Mouse (Mus musculus) midbrain, embryonic 13.5 days (tissue): ENCODE data around the gene Slc35a3. TPM values are rescaled to one million over a fixed set of nuclear protein-coding genes. Genes with fewer than 3 reads are reported as not detected.
"Not testable (repeated sequence)": the region's sequence is repeated elsewhere in the genome, so short reads cannot be mapped to it uniquely, and the experiment has no call there.

Experiments
- ATAC-seq: fragments of 200-750 bp; cut with Nextera tagmentation; 2 replicates; pipeline ENCODE4 v1.8.0; 2017; ENCODE audit warnings: mild to moderate bottlenecking, moderate TSS enrichment, moderate library complexity
- H3K27ac ChIP-seq: fragments of 300-500 bp; sonication (generic); 2 replicates; pipeline ENCODE4 v1.5.1; 2015; ENCODE audit warnings: inconsistent platforms, mild to moderate bottlenecking, moderate library complexity
- H3K27me3 ChIP-seq: fragments of 300-500 bp; sonication (generic); 2 replicates; pipeline ENCODE4 v1.6.1; 2015; ENCODE audit warnings: mild to moderate bottlenecking, inconsistent platforms
- H3K36me3 ChIP-seq: fragments of 300-500 bp; sonication (generic); 2 replicates; pipeline ENCODE4 v1.6.1; 2015; ENCODE audit warnings: mild to moderate bottlenecking, inconsistent platforms
- H3K4me1 ChIP-seq: fragments of 300-500 bp; sonication (generic); replicated peaks from 2 replicates; pipeline ENCODE4 v1.6.1; 2015; ENCODE audit warnings: inconsistent platforms
- H3K4me2 ChIP-seq: fragments of 300-500 bp; sonication (generic); replicated peaks from 2 replicates; pipeline ENCODE4 v1.6.1; 2015; ENCODE audit warnings: moderate library complexity, mild to moderate bottlenecking, inconsistent platforms
- H3K4me3 ChIP-seq: fragments of 300-500 bp; sonication (generic); replicated peaks from 2 replicates; pipeline ENCODE4 v1.5.1; 2015; ENCODE audit warnings: mild to moderate bottlenecking, inconsistent platforms
- H3K9ac ChIP-seq: fragments of 300-500 bp; sonication (generic); replicated peaks from 2 replicates; pipeline ENCODE4 v1.6.1; 2015; ENCODE audit warnings: mild to moderate bottlenecking, inconsistent platforms
- H3K9me3 ChIP-seq: fragments of 300-500 bp; sonication (generic); 2 replicates; pipeline ENCODE4 v1.6.1; 2016; ENCODE audit warnings: mild to moderate bottlenecking, inconsistent platforms
- WGBS: fragments of 180-500 bp; shearing (Covaris S2); methylation state at CpG from one replicate; pipeline ENCODE4 v1.1.7; 2015; 5-methylcytosine and 5-hydroxymethylcytosine counted together
- polyA plus RNA-seq: library from polyadenylated mRNA; unstranded; fragments of >200 nt; fragmentation: Nextera tagmentation; extraction: Ambion mirVana; gene quantifications from 2 replicates; pipeline ENCODE4 v1.2.1, GENCODE M21; 2015

The Slc35a3 gene
- 6.3 and 7.2 TPM in 2 replicates for polyA plus RNA-seq

GRCm38 (mm10) chr3:116712436-116712881 is at the start of gene Slc35a3:
Slc35a3 (minus strand) TSS chr3:116712831.
- H3K27ac ChIP-seq: no peak within 1 kb of the TSS; the same call in 1 of the 2 replicates
- H3K4me1 ChIP-seq: peaks cover 9% of the 10 kb centered on the region
- H3K36me3 ChIP-seq: no peaks in the 10 kb centered on the region
- WGBS: 3% methylated on average over 8 of the region's 8 CpGs
- peak within 1 kb of the TSS; percentile 76 for H3K4me2 ChIP-seq
- no peaks in the 10 kb centered on the region for H3K9me3 ChIP-seq
- peaks cover 14% of the 10 kb centered on the region for H3K27me3 ChIP-seq
- peak within 1 kb of the TSS; percentile 86 for H3K9ac ChIP-seq
- peak within 1 kb of the TSS; percentile 72 for H3K4me3 ChIP-seq
- peak; percentile 35; the same call in 1 of the 2 replicates for ATAC-seq

GRCm38 (mm10) chr3:116752818-116753217 is 40.2 kb upstream of the Slc35a3 start:
- Histone ChIP-seq H3K9ac (no peak overlapping the region), H3K4me2 (no peak overlapping the region), H3K27me3 (no peaks in the 10 kb centered on the region), H3K9me3 (no peaks in the 10 kb centered on the region), H3K36me3 (peaks cover 56% of the 10 kb centered on the region), H3K4me1 (no peaks in the 10 kb centered on the region), H3K4me3 (no peak overlapping the region), H3K27ac (no peak overlapping the region)
- 94% methylated on average over 8 of the region's 8 CpGs for WGBS
- no peak for ATAC-seq

GRCm38 (mm10) chr3:116751191-116751860 is 38.7 kb upstream of the Slc35a3 start:
- Histone ChIP-seq H3K4me2 (no peak overlapping the region), H3K9me3 (no peaks in the 10 kb centered on the region), H3K36me3 (peaks cover 43% of the 10 kb centered on the region), H3K27me3 (no peaks in the 10 kb centered on the region), H3K27ac (no peak overlapping the region), H3K4me1 (no peaks in the 10 kb centered on the region), H3K4me3 (no peak overlapping the region), H3K9ac (no peak overlapping the region)
- 88% methylated on average over 4 of the region's 4 CpGs for WGBS
- 0 out of 2 replicates have a peak, but pooled peaks have one; percentile 40 for ATAC-seq

GRCm38 (mm10) chr3:116748391-116749170 is 36.0 kb upstream of the Slc35a3 start:
- Histone ChIP-seq H3K9me3 (no peaks in the 10 kb centered on the region), H3K4me2 (no peak overlapping the region), H3K9ac (no peak overlapping the region), H3K4me1 (no peaks in the 10 kb centered on the region), H3K4me3 (no peak overlapping the region), H3K27me3 (no peaks in the 10 kb centered on the region), H3K27ac (no peak overlapping the region), H3K36me3 (peaks cover 41% of the 10 kb centered on the region)
- ATAC-seq: peak; percentile 67; the same call in 1 of the 2 replicates
- WGBS: 52% methylated on average over 8 of the region's 8 CpGs

- not testable (repeated sequence) for H3K4me1 ChIP-seq, H3K4me3 ChIP-seq, H3K4me2 ChIP-seq, H3K27ac ChIP-seq, ATAC-seq, H3K27me3 ChIP-seq, H3K9me3 ChIP-seq, H3K9ac ChIP-seq
- peaks cover 47% of the 10 kb centered on the region for H3K36me3 ChIP-seq
- WGBS: 86% methylated on average over 7 of the region's 7 CpGs
Measured at GRCm38 (mm10) chr3:116747648-116748047, 35.0 kb upstream of the Slc35a3 start.

- no peaks in the 10 kb centered on the region for H3K9me3 ChIP-seq
- no peaks in the 10 kb centered on the region for H3K4me1 ChIP-seq
- no peak for ATAC-seq
- H3K4me2 ChIP-seq: no peak overlapping the region
- no peaks in the 10 kb centered on the region for H3K27me3 ChIP-seq
- no peak overlapping the region for H3K4me3 ChIP-seq
- H3K36me3 ChIP-seq: peaks cover 21% of the 10 kb centered on the region
- no peak overlapping the region for H3K27ac ChIP-seq
- H3K9ac ChIP-seq: no peak overlapping the region
- 84% methylated on average over 9 of the region's 9 CpGs for WGBS
Measured at GRCm38 (mm10) chr3:116740963-116741362, 28.3 kb upstream of the Slc35a3 start.

GRCm38 (mm10) chr3:116740106-116740505 is 27.5 kb upstream of the Slc35a3 start:
- no peak for ATAC-seq
- Histone ChIP-seq H3K36me3 (peaks cover 17% of the 10 kb centered on the region), H3K9ac (no peak overlapping the region), H3K4me2 (no peak overlapping the region), H3K27me3 (no peaks in the 10 kb centered on the region), H3K27ac (no peak overlapping the region), H3K4me3 (no peak overlapping the region), H3K9me3 (no peaks in the 10 kb centered on the region), H3K4me1 (no peaks in the 10 kb centered on the region)
- 94% methylated on average over 5 of the region's 5 CpGs for WGBS

GRCm38 (mm10) chr3:116737326-116737731 is 24.7 kb upstream of the Slc35a3 start:
- no peak for ATAC-seq
- H3K27me3 ChIP-seq: no peaks in the 10 kb centered on the region
- no peaks in the 10 kb centered on the region for H3K4me1 ChIP-seq
- no peak overlapping the region for H3K4me3 ChIP-seq
- no peak overlapping the region for H3K9ac ChIP-seq
- no peaks in the 10 kb centered on the region for H3K36me3 ChIP-seq
- 76% methylated on average over 8 of the region's 8 CpGs for WGBS
- no peaks in the 10 kb centered on the region for H3K9me3 ChIP-seq
- H3K27ac ChIP-seq: no peak overlapping the region
- H3K4me2 ChIP-seq: no peak overlapping the region

- H3K4me2 ChIP-seq: no peak overlapping the region
- no peaks in the 10 kb centered on the region for H3K4me1 ChIP-seq
- no peak overlapping the region for H3K4me3 ChIP-seq
- no peaks in the 10 kb centered on the region for H3K9me3 ChIP-seq
- 77% methylated on average over 2 of the region's 2 CpGs for WGBS
- no peak overlapping the region for H3K9ac ChIP-seq
- no peaks in the 10 kb centered on the region for H3K36me3 ChIP-seq
- no peaks in the 10 kb centered on the region for H3K27me3 ChIP-seq
- no peak for ATAC-seq
- no peak overlapping the region for H3K27ac ChIP-seq
Measured at GRCm38 (mm10) chr3:116729483-116730174, 17.0 kb upstream of the Slc35a3 start.

- WGBS: 78% methylated on average over 9 of the region's 9 CpGs
- H3K36me3 ChIP-seq: no peaks in the 10 kb centered on the region
- H3K27ac ChIP-seq: no peak overlapping the region
- H3K9ac ChIP-seq: no peak overlapping the region
- H3K4me3 ChIP-seq: no peak overlapping the region
- no peaks in the 10 kb centered on the region for H3K27me3 ChIP-seq
- H3K9me3 ChIP-seq: no peaks in the 10 kb centered on the region
- no peak for ATAC-seq
- H3K4me1 ChIP-seq: no peaks in the 10 kb centered on the region
- no peak overlapping the region for H3K4me2 ChIP-seq
Measured at GRCm38 (mm10) chr3:116726807-116727206, 14.2 kb upstream of the Slc35a3 start.

GRCm38 (mm10) chr3:116723496-116724481 is 11.2 kb upstream of the Slc35a3 start:
- Histone ChIP-seq H3K9ac (no peak overlapping the region), H3K27me3 (no peaks in the 10 kb centered on the region), H3K9me3 (no peaks in the 10 kb centered on the region), H3K4me2 (no peak overlapping the region), H3K4me1 (no peaks in the 10 kb centered on the region), H3K36me3 (no peaks in the 10 kb centered on the region), H3K27ac (no peak overlapping the region), H3K4me3 (no peak overlapping the region)
- 54% methylated on average over 10 of the region's 10 CpGs for WGBS
- no peak for ATAC-seq
